Mouse (Mus musculus) heart, postnatal 36 days (tissue): ENCODE data around the gene Tjp1. TPM values are rescaled to one million over a fixed set of nuclear protein-coding genes. Genes with fewer than 3 reads are reported as not detected.

ENCODE experiments used
- DNase-seq, 2 experiments: peaks; one replicate each; pipeline ENCODE4 v3.0.0; 2021 to 2022
- intact Hi-C: fragments of 180-260 bp; cut with DNase I; formaldehyde crosslinking; loops from one replicate; pipeline ENCODE4 v1.15.1; 2025
- total RNA-seq, 2 experiments: library from RNA; stranded (reverse); gene quantifications; 2 replicates each; pipeline ENCODE4 v1.2.3; 2021

The Tjp1 gene
- total RNA-seq, 2 experiments from 2014 or later = 110 to 116 TPM

GRCm38 (mm10) chr7:65395166-65395565 is 132.4 kb downstream of the Tjp1 start:
- no peak for DNase-seq
- intact Hi-C loops = loop anchor here (2.0 kb wide), 1 partner anchor 14 kb away; no protein-coding TSS in a partner anchor

- no peak for DNase-seq
- intact Hi-C loops = loop anchor here (2.0 kb wide), 1 partner anchor 14 kb away; no protein-coding TSS in a partner anchor
Observed at GRCm38 (mm10) chr7:65394672-65395071, 132.9 kb downstream of the Tjp1 start.

GRCm38 (mm10) chr7:65393704-65394452 is 133.7 kb downstream of the Tjp1 start:
- intact Hi-C loops = loop anchor here (2.0 kb wide), 1 partner anchor 15 kb away; no protein-coding TSS in a partner anchor
- DNase-seq = no peak

GRCm38 (mm10) chr7:65392986-65393385 is 134.6 kb downstream of the Tjp1 start:
- intact Hi-C loops = no loop called here
- DNase-seq = no peak

GRCm38 (mm10) chr7:65389539-65389938 is 138.0 kb downstream of the Tjp1 start:
- DNase-seq = no peak
- intact Hi-C loops = no loop called here

DNA sequence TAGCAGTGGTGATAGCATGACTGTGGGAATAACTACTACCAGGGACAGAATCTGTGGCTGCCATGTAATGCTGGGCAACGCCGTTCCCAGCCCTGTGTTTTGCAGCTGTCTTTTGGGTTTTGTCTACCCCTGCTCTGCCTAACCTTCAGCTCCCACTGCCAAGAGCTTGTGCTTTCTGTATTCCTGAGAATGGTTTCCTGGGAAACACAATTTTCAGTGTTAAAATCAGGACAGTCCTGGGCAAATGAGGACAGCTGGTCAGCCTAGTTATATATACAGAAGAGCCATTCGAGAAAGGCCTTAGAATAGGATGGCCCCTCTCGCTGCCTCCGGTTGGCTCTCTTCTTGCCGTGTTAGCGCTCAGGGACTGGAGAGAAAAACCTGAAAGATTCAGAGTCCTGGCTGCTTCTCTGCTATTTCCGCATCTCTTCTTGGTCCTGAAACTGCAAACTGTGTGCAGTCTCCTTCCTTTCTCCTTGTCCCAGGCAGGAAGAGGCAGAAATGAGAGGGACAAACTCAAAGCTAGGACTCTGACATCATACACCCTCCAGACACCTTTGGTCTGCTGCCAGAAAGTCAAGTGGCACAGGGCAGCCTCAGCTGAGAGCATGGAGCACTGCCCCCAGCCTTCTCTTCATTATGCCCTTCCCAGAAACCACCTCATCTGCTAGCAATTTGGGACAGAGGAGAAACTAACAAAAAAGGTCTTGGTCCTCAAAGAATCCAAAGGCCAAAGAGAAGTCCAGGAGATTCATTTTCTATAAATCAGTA is 139.2 kb downstream of the Tjp1 start:
- intact Hi-C loops = no loop called here
- DNase-seq = peak in 1 of 2 experiments; percentile 42

DNA sequence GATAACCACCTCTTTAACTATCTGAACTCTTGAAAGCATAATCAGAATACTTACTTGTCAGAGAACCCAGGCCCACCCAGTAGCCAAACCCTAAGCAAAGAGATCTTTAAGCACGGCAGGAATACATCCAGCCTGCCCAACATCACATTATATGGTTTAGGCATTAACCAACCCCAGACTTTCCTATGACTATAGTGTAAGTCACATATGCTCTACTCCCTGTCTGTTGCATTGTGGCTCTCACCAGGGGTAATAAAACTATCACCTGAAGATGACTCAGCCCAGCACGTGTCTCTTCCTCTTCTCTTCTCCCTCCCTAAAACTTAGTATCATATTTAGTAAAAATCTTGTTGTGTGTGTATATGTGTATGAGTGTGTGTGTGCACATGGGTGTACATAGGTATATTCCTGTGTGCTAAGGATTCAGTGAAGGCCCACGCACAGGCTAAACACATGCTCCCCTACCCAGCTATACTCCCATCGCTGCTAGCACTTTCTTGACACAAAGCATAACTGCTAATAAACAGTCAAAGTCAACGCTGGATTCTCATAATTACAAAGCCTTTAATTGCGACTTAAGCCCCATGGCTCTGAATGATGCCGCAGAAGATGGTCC is 139.9 kb downstream of the Tjp1 start:
- intact Hi-C loops = no loop called here
- no peak for DNase-seq

- intact Hi-C loops = no loop called here
- no peak for DNase-seq
Observed at GRCm38 (mm10) chr7:65384775-65385174, 142.8 kb downstream of the Tjp1 start.

DNA sequence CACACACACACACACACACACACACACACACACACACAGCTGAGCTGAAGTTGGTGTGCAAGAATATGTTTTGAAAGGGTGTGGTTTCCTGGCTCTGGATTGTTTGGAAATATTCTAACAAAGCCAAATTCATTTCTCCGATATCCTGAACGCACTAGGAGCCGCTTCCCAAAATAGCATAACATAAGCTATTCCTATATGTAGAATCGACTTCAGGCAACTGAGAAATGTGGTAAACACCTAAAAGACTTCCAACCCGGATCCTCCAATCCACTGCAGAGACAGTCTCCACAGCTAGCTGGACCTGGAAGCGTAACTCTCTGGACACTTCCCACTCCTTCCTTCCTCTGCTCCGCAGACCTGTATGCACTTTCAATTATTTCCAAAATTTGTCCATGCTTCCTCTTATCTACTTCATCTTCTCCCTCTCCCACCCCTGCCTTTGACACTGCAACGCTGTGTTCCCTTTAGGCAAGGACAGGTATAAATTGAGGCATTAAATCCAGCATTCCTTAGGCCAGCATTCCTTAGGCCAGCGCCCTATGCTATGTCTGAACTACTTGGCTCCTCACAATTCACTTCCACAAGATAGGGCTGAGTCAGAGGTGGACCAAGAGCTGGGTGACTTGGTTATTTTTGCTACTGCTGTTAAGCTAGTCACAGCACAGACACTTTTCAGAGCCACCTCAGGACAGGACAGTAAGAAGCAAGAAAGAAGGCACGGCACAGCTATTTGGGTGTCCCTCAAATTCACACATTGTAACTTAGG is 144.9 kb downstream of the Tjp1 start:
- no peak for DNase-seq
- intact Hi-C loops = loop anchor here (1.0 kb wide), 1 partner anchor 11 kb away; no protein-coding TSS in a partner anchor

DNA sequence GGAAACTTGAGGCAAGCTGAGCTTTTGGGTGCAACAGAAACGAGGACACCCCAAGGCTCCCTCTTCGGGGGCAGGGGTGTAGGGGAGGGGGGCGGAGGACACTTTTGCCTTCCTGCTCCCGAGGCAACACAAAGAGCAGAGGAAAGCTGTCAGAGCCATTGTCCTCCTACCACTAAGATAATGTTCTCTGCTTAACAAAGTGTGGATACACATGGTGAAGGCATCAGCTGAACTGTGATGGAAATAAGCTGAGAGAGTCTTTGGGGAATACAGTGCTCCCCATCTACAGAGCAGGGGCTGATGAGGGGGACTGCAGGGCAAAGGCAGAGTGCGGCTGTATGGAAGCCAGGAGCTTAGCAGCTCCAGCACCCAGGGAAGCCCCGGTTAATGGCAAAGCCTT is 145.7 kb downstream of the Tjp1 start:
- no peak for DNase-seq
- intact Hi-C loops = loop anchor here (1.0 kb wide), 1 partner anchor 11 kb away; no protein-coding TSS in a partner anchor

DNA sequence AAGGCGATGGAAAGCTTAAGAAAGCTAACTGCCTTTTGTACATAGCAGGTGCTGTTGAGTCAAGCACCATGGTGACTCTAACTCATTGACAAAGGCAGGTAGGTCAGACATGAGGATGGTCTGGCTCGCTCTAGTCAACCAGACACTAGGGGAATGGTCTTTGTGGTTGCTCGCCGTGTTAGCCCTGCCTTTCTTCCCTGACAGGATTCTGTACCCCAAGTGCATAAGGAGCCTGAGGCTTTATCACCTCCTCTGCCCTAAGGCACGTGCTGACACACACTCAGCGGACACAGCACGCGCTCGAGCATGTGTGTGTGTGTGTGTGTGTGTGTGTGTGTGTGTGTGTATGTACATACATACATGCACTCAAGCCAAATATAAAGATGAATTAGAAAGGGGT is 146.9 kb downstream of the Tjp1 start:
- DNase-seq = no peak
- intact Hi-C loops = no loop called here

DNA sequence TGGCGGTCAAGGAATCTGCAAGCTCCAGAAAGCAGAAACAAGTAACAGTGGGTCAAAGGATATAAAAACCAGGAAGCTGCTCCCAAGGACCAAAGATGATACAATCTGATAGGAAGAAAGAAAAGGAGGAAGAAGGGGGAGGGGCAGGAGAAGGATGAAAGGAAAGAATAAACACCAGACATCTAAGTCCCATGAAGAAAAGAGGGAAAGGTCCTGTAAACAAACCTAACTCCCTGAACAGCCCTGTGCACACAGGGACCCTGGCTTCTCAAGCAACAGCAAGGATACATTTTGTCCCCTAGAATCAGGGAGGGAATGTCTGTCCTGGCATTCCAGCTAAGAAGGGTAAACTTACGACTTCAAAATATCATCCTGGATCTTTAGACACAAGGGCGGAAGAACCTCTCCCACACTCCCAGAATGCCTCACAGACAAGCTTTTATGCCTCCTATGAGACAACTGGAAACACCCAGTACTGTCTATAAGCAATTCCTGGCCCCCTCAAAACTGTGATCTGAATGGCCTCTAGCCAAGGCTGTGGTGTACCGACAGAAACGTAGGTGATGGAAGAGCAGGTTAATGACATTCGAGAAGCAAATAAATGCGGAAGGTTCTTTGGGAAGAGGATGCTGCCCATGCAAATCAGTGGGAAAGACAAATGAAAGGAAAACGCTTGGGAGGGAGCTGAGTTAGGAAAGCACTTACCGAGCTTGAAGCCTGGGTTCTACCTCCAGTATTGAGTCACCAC is 148.6 kb downstream of the Tjp1 start:
- no peak for DNase-seq
- intact Hi-C loops = loop anchor here (5.0 kb wide), 1 partner anchor 38 kb away; no protein-coding TSS in a partner anchor

GRCm38 (mm10) chr7:65377521-65377920 is 150.1 kb downstream of the Tjp1 start:
- intact Hi-C loops = loop anchor here (5.0 kb wide), 1 partner anchor 40 kb away; no protein-coding TSS in a partner anchor
- DNase-seq = no peak

DNA sequence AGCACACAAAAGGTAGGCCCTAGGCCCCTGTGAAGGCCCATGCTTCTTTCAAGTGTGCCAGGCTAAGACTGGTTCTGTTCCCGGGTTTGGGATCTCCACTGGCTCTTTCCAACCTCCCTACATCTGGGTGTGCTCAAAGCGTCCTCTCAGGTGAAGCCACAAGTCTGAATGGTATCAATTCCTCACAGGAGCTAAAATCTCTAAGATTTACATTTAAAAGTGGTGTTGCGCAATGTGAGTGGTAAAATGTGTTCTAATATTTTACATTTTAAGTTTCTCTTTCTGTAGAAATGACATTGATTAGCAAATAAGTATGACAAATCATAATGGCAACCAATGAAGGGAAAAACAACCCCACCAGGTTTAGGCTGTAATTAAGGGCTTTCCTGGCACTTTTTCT is 152.0 kb downstream of the Tjp1 start:
- DNase-seq = no peak
- intact Hi-C loops = loop anchor here (5.0 kb wide), 1 partner anchor 42 kb away; no protein-coding TSS in a partner anchor

- peak; percentile 46 to 47 for DNase-seq
- intact Hi-C loops = loop anchor here (5.0 kb wide), 1 partner anchor 42 kb away; no protein-coding TSS in a partner anchor
Observed at GRCm38 (mm10) chr7:65375176-65375575, 152.4 kb downstream of the Tjp1 start.

GRCm38 (mm10) chr7:65373336-65373735 is 154.2 kb downstream of the Tjp1 start:
- intact Hi-C loops = loop anchor here (5.0 kb wide), 1 partner anchor 84 kb away; no protein-coding TSS in a partner anchor
- no peak for DNase-seq

DNA sequence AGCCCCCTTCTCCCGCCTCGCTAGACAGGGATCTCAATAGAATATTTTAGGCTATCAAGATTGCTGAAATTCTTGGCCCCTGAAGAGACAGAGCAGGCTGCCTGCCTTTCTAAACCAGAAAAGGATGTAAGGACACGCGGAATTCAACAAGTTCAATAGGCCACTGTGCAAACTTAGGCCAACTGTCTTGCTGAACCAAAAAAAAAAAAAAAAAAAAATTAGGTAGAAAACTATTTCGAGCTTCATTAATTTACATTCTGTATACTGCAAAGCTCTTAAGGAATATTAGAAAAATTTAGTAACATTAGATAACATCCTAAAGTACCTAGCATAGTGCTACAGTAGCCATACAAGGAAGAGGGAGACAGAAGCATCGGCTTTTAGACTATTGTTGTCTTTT is 155.8 kb downstream of the Tjp1 start:
- DNase-seq = no peak
- intact Hi-C loops = loop anchor here (1.0 to 5.0 kb wide), 3 partner anchors 11 to 86 kb away; no protein-coding TSS in a partner anchor

GRCm38 (mm10) chr7:65370787-65371616 is 156.6 kb downstream of the Tjp1 start:
- intact Hi-C loops = loop anchor here (1.0 to 5.0 kb wide), 3 partner anchors 11 to 86 kb away; no protein-coding TSS in a partner anchor
- DNase-seq = peak; percentile 95 to 98
